In genomic region chr3:22076936-22077656, GRCm38 (mm10) we compare ENCODE assay signal across 8 mouse cellular contexts. TPM values are rescaled to one million over a fixed set of nuclear protein-coding genes. Genes with fewer than 3 reads are reported as not detected.
A peak's percentile ranks its signal among the peaks of the same experiment; 100 is the strongest.
DNase-seq lines count a peak whose midpoint lies in the region; ATAC-seq lines count a peak whose summit lies in the region.

No protein-coding gene starts in this region.

- peak overlapping the region; percentile 94 for H3K4me3 ChIP-seq in forebrain, embryonic 12.5 days (replicated peaks)
- H3K4me3 ChIP-seq in intestine, embryonic 16.5 days (ENCODE audit: low read length), result peak overlapping the region; percentile 92
- H3K4me3 ChIP-seq in stomach, embryonic 14.5 days (ENCODE audit: low read depth, low read length), result peak overlapping the region; percentile 90

- peak; percentile 75 for ATAC-seq in forebrain, embryonic 12.5 days (ENCODE audit: low FRiP score)
- peak; percentile 72 for ATAC-seq in intestine, embryonic 16.5 days
- ATAC-seq in stomach, embryonic 14.5 days (ENCODE audit: insufficient number of reproducible peaks, insufficient read depth, low FRiP score, low read depth), result peak; percentile 53

- H3K9me3 ChIP-seq in forebrain, embryonic 12.5 days, result no peaks in the 10 kb centered on the region
- no peaks in the 10 kb centered on the region for H3K9me3 ChIP-seq in intestine, embryonic 16.5 days (ENCODE audit: control insufficient read depth, low read length)
- no peaks in the 10 kb centered on the region for H3K9me3 ChIP-seq in stomach, embryonic 14.5 days (ENCODE audit: control insufficient read depth, low read depth, low read length)

- peak overlapping the region; percentile 56 for H3K4me2 ChIP-seq in forebrain, embryonic 12.5 days
- H3K4me2 ChIP-seq in intestine, embryonic 16.5 days (ENCODE audit: low read depth, low read length), result peak overlapping the region; percentile 67
- peak overlapping the region; percentile 72 for H3K4me2 ChIP-seq in stomach, embryonic 14.5 days (replicated peaks; ENCODE audit: low read depth, low read length)

- 0% methylated on average over 40 of the region's 64 CpGs for WGBS in forebrain, embryonic 12.5 days
- under 1% methylated on average over 58 of the region's 64 CpGs for WGBS in intestine, embryonic 16.5 days
- under 1% methylated on average over 50 of the region's 64 CpGs for WGBS in stomach, embryonic 14.5 days

- DNase-seq in layer of hippocampus, adult 9-11 months, result peak; percentile 43
- no peak for DNase-seq in layer of hippocampus, postnatal 36 days
- DNase-seq in Muller cell, postnatal 12 days (ENCODE audit: inconsistent ontology term), result peak; percentile 36
- peak; percentile 51 for DNase-seq in mesoderm, embryonic 11.5 days (ENCODE audit: low read depth, low spot score)
- DNase-seq in cerebellum, adult 9-11 months, result no peak

- H3K4me1 ChIP-seq in forebrain, embryonic 12.5 days, result peaks cover 32% of the 10 kb centered on the region
- peaks cover 14% of the 10 kb centered on the region for H3K4me1 ChIP-seq in intestine, embryonic 16.5 days (ENCODE audit: control insufficient read depth, insufficient read depth, low read length)
- H3K4me1 ChIP-seq in stomach, embryonic 14.5 days (ENCODE audit: control insufficient read depth, insufficient read depth, low read length), result peaks cover 5% of the 10 kb centered on the region; the same call in 1 of the 2 replicates

- no peaks in the 10 kb centered on the region for H3K27me3 ChIP-seq in forebrain, embryonic 12.5 days
- no peaks in the 10 kb centered on the region for H3K27me3 ChIP-seq in intestine, embryonic 16.5 days (replicated peaks; ENCODE audit: control insufficient read depth, insufficient read depth, low read length)
- H3K27me3 ChIP-seq in stomach, embryonic 14.5 days (ENCODE audit: control insufficient read depth, insufficient read depth, low read length), result no peaks in the 10 kb centered on the region

- no peaks in the 10 kb centered on the region; the same call in 1 of the 2 replicates for H3K36me3 ChIP-seq in forebrain, embryonic 12.5 days (replicated peaks)
- H3K36me3 ChIP-seq in intestine, embryonic 16.5 days (ENCODE audit: control insufficient read depth, insufficient read depth, low read length), result no peaks in the 10 kb centered on the region
- no peaks in the 10 kb centered on the region for H3K36me3 ChIP-seq in stomach, embryonic 14.5 days (ENCODE audit: control insufficient read depth, insufficient read depth, low read length)

- H3K27ac ChIP-seq in forebrain, embryonic 12.5 days, result peak overlapping the region; percentile 99
- H3K27ac ChIP-seq in intestine, embryonic 16.5 days (ENCODE audit: low read length), result peak overlapping the region; percentile 97
- H3K27ac ChIP-seq in stomach, embryonic 14.5 days (ENCODE audit: low read length), result peak overlapping the region; percentile 96

- H3K9ac ChIP-seq in forebrain, embryonic 12.5 days, result peak overlapping the region; percentile 89
- peak overlapping the region; percentile 98 for H3K9ac ChIP-seq in intestine, embryonic 16.5 days (ENCODE audit: low read depth, low read length)
- H3K9ac ChIP-seq in stomach, embryonic 14.5 days (replicated peaks; ENCODE audit: low read depth, low read length), result peak overlapping the region; percentile 92

RNA-seq across cellular contexts. Expression of gene Tbl1xr1, which starts 0.6 kb away (rescaled TPM):
- total RNA-seq in layer of hippocampus, postnatal 36 days (2021), result 100 to 1,000 TPM; 142 to 156 TPM
- polyA plus RNA-seq in forebrain, embryonic 12.5 days (2016; fragmentation: Nextera tagmentation; extraction: Ambion mirVana), result 33.8 and 36.2 TPM in 2 replicates
- polyA plus RNA-seq in intestine, embryonic 16.5 days (2015; fragmentation: Nextera tagmentation; extraction: Ambion mirVana), result 9.5 and 10.3 TPM in 2 replicates
- 40.0 and 45.7 TPM in 2 replicates for polyA plus RNA-seq in stomach, embryonic 14.5 days (2014; fragmentation: Nextera tagmentation; extraction: Ambion mirVana)

Comparison
In these comparisons a context has a peak if more than half of its experiments do, and no peak if none do; other contexts are left out.
1. DNase-seq: peak in layer of hippocampus, adult 9-11 months (single experiment), Muller cell, postnatal 12 days (single experiment) and mesoderm, embryonic 11.5 days (single experiment); none in layer of hippocampus, postnatal 36 days (0 of 2) and cerebellum, adult 9-11 months (single experiment).
2. Peak in every context shown above with its lines, with median percentiles within 50 percentile points of each other: ATAC-seq, H3K27ac ChIP-seq, H3K4me2 ChIP-seq, H3K4me3 ChIP-seq and H3K9ac ChIP-seq.